Mouse (Mus musculus) bone marrow macrophage, adult 2 months (primary cell): ENCODE data around the gene Clpp.

ENCODE experiments used
- CTCF ChIP-seq: IDR thresholded peaks from 2 replicates; pipeline ENCODE4 v1.5.1; 2012; ENCODE audit warnings: low read depth, mild to moderate bottlenecking, low read length, moderate library complexity
- POLR2A ChIP-seq: IDR thresholded peaks from 2 replicates; pipeline ENCODE4 v1.6.1; 2012; ENCODE audit warnings: mild to moderate bottlenecking, low read depth, low read length, borderline replicate concordance

- TF ChIP-seq POLR2A (no peak; the same call in 1 of the 2 replicates), CTCF (no peak)
These were observed at the start of gene Clpp for GRCm38 (mm10) chr17:56990115-56990746.
